Mouse (Mus musculus) adrenal gland, adult 18-20 months (tissue): Measurements from ENCODE around the gene Trappc2. TPM values are rescaled to one million over a fixed set of nuclear protein-coding genes. Genes with fewer than 3 reads are reported as not detected.

ENCODE experiments used
- total RNA-seq, 2 experiments: library from RNA; stranded (reverse); gene quantifications; 1 replicate in 1 of 2; 2 replicates in 1 of 2; pipeline ENCODE4 v1.2.3; 2021

The Trappc2 gene
- total RNA-seq, 2 experiments from 2014 or later: 19.8 to 24.8 TPM

Other genes starting within 250 kb of the Trappc2 start
- 1 to 10 TPM; 4.2 to 7.2 TPM for gene Gpm6b, start 201.7 kb upstream of the Trappc2 start, total RNA-seq
- gene Ofd1, start 130 bp downstream of the Trappc2 start, total RNA-seq: 1 to 10 TPM; 4.1 to 5.1 TPM
- 10 to 100 TPM; 45.5 to 48.2 TPM for gene Rab9, start 39.3 kb downstream of the Trappc2 start, total RNA-seq
- 1 to 10 TPM; 2.0 to 2.2 TPM for gene Tceanc, start 78.0 kb downstream of the Trappc2 start, total RNA-seq
- 10 to 100 TPM; 13.5 to 18.4 TPM for gene Egfl6, start 145.1 kb downstream of the Trappc2 start, total RNA-seq